Mouse (Mus musculus) limb, embryonic 13.5 days (tissue): ENCODE measurements at regions not wholly inside any gene's neighbourhood (a gene's known extent, or its start where the extent isn't known, plus 50 kb on each side); places are given as distances from the start of the nearest gene placed in this dataset.

Experiments used
- ATAC-seq: fragments of 200-750 bp; cut with Nextera tagmentation; 2 replicates; pipeline ENCODE4 v1.8.0; 2017; ENCODE audit warnings: low read depth, moderate number of reproducible peaks, moderate TSS enrichment; ENCODE audit not compliant: low FRiP score
- H3K27ac ChIP-seq: fragments of 300-500 bp; sonication (generic); 2 replicates; pipeline ENCODE4 v1.5.1; 2015; ENCODE audit warnings: inconsistent platforms, mild to moderate bottlenecking, moderate library complexity
- H3K27me3 ChIP-seq: fragments of 300-500 bp; sonication (generic); 2 replicates; pipeline ENCODE4 v1.6.1; 2015; ENCODE audit warnings: mild to moderate bottlenecking, inconsistent platforms
- H3K36me3 ChIP-seq: fragments of 300-500 bp; sonication (generic); 2 replicates; pipeline ENCODE4 v1.6.1; 2015; ENCODE audit warnings: inconsistent platforms, mild to moderate bottlenecking, moderate library complexity
- H3K4me1 ChIP-seq: fragments of 300-500 bp; sonication (generic); 2 replicates; pipeline ENCODE4 v1.6.1; 2015; ENCODE audit warnings: inconsistent platforms
- H3K4me2 ChIP-seq: fragments of 300-500 bp; sonication (generic); replicated peaks from 2 replicates; pipeline ENCODE4 v1.6.1; 2015; ENCODE audit warnings: inconsistent platforms, mild to moderate bottlenecking, moderate library complexity
- H3K4me3 ChIP-seq: fragments of 300-500 bp; sonication (generic); 2 replicates; pipeline ENCODE4 v1.5.1; 2015; ENCODE audit warnings: moderate library complexity, mild to moderate bottlenecking, inconsistent platforms
- H3K9ac ChIP-seq: fragments of 300-500 bp; sonication (generic); 2 replicates; pipeline ENCODE4 v1.6.1; 2015; ENCODE audit warnings: mild to moderate bottlenecking, inconsistent platforms
- H3K9me3 ChIP-seq: fragments of 300-500 bp; sonication (generic); 2 replicates; pipeline ENCODE4 v1.6.1; 2016; ENCODE audit warnings: inconsistent platforms
- WGBS: fragments of 180-500 bp; shearing (Covaris S2); methylation state at CpG from one replicate; pipeline ENCODE4 v1.1.7; 2015; 5-methylcytosine and 5-hydroxymethylcytosine counted together

DNA sequence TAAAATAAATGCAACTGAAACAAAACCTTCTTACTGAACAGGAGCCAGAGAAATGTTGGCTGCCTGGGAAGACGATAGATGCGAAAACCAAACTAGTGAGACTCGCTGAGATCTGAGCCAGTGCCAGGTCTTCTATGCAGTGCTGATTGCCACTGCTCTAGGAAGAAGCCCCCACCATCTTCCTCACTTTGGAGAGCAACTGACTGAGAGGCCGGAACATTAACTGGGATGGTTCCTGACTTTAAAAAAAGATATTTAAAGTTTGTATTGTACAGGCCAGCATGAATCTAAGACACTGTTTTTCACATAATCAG lies 585.9 kb upstream of the Clint1 start:
- Histone ChIP-seq H3K4me2 (no peak overlapping the region), H3K4me1 (peaks cover 35% of the 10 kb centered on the region), H3K27me3 (no peaks in the 10 kb centered on the region), H3K9ac (no peak overlapping the region), H3K36me3 (no peaks in the 10 kb centered on the region), H3K27ac (peak overlapping the region; percentile 48; the same call in 1 of the 2 replicates), H3K4me3 (no peak overlapping the region), H3K9me3 (no peaks in the 10 kb centered on the region)
- peak; percentile 73 for ATAC-seq
- 49% methylated on average over 4 of the region's 4 CpGs for WGBS

DNA sequence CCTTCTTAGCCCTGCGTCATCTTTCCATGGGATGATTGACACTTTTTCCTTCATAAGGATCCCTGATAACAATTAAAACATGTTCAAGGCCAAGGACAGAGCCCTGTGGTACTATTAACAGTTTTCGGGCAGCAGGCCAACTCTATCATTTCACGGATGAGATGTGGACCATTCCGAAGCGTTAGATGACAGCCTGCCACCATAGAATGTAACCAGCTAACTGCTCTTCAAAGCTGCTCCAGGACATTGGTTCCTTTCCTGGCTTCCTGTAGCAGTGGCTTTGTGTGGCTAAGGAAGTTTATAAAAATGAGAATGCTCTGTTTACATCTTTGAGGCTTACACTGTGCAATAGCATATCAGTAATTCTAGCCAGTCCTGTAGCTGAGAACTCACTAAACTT lies 582.6 kb upstream of the Clint1 start:
- no peak for ATAC-seq
- Histone ChIP-seq H3K4me3 (no peak overlapping the region), H3K9me3 (no peaks in the 10 kb centered on the region), H3K4me2 (no peak overlapping the region), H3K4me1 (peaks cover 23% of the 10 kb centered on the region), H3K27ac (no peak overlapping the region), H3K9ac (no peak overlapping the region), H3K36me3 (no peaks in the 10 kb centered on the region), H3K27me3 (no peaks in the 10 kb centered on the region)
- 83% methylated on average over 5 of the region's 5 CpGs for WGBS

GRCm38 (mm10) chr11:45271206-45271605 lies 580.6 kb upstream of the Clint1 start:
- no peak for ATAC-seq
- H3K4me2 ChIP-seq, result no peak overlapping the region
- 56% methylated on average over 3 of the region's 3 CpGs for WGBS
- no peak overlapping the region for H3K9ac ChIP-seq
- H3K36me3 ChIP-seq, result no peaks in the 10 kb centered on the region
- H3K4me1 ChIP-seq, result peaks cover 28% of the 10 kb centered on the region
- no peaks in the 10 kb centered on the region for H3K9me3 ChIP-seq
- no peak overlapping the region for H3K27ac ChIP-seq
- H3K4me3 ChIP-seq, result no peak overlapping the region
- no peaks in the 10 kb centered on the region for H3K27me3 ChIP-seq

GRCm38 (mm10) chr11:45274446-45275119 lies 577.3 kb upstream of the Clint1 start:
- no peak overlapping the region for H3K4me3 ChIP-seq
- peak overlapping the region; percentile 74; the same call in 1 of the 2 replicates for H3K27ac ChIP-seq
- no peaks in the 10 kb centered on the region for H3K9me3 ChIP-seq
- 67% methylated on average over 10 of the region's 10 CpGs for WGBS
- no peaks in the 10 kb centered on the region for H3K36me3 ChIP-seq
- H3K9ac ChIP-seq, result no peak overlapping the region
- H3K4me1 ChIP-seq, result peaks cover 24% of the 10 kb centered on the region
- no peaks in the 10 kb centered on the region for H3K27me3 ChIP-seq
- no peak overlapping the region for H3K4me2 ChIP-seq
- peak; percentile 80 for ATAC-seq

GRCm38 (mm10) chr11:45275170-45275569 lies 576.7 kb upstream of the Clint1 start:
- Histone ChIP-seq H3K4me1 (peaks cover 24% of the 10 kb centered on the region), H3K27me3 (no peaks in the 10 kb centered on the region), H3K4me2 (no peak overlapping the region), H3K9me3 (no peaks in the 10 kb centered on the region), H3K9ac (no peak overlapping the region), H3K4me3 (no peak overlapping the region), H3K27ac (0 out of 2 replicates have a peak overlapping the region, but pooled peaks have one; percentile 74), H3K36me3 (no peaks in the 10 kb centered on the region)
- peak; percentile 67 for ATAC-seq
- 22% methylated on average over 3 of the region's 3 CpGs for WGBS

DNA sequence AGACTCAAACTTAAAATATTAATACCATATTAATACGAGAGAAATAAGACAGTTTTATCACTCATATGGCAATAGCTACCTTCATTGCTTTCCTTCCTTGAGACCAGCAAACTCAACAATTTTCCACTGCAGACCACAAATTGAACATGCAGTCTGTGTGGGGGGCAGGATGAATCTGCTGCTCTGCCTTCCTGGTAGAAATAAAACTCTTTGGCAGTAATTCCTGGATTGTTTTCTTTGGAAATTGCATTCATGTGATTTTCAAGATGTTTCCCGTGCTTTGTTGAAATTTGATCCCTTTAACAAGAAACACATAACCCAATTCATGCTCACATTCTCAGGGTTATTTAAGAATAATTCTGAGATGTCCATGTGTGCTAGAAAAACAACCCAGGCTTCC lies 555.1 kb upstream of the Clint1 start:
- Histone ChIP-seq H3K27ac (peak overlapping the region; percentile 39; the same call in 1 of the 2 replicates), H3K9ac (no peak overlapping the region), H3K4me3 (no peak overlapping the region), H3K27me3 (no peaks in the 10 kb centered on the region), H3K4me2 (no peak overlapping the region), H3K36me3 (no peaks in the 10 kb centered on the region), H3K9me3 (no peaks in the 10 kb centered on the region), H3K4me1 (peaks cover 15% of the 10 kb centered on the region)
- peak; percentile 24; the same call in 1 of the 2 replicates for ATAC-seq
- 36% methylated on average over 2 of the region's 2 CpGs for WGBS

DNA sequence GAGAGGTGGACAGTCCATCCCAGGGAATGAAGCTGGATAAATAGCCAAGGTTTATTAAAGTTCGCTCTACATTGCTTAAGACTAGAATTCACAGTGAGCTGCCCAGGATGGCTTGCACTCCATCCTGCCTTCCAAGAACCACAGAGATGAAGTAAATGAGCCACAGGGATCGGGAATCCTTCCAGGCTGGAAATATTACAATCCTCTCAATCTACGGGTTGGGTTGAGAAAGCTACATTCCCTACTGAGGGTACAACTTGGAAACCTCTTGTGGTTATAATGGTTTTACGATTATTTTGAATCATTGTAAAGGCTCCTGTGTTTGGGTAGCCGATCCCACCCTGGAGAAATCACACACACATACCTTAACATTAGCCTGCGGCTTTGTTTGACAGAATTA lies 539.9 kb upstream of the Clint1 start:
- peaks cover 12% of the 10 kb centered on the region; the same call in 1 of the 2 replicates for H3K4me1 ChIP-seq
- no peaks in the 10 kb centered on the region for H3K36me3 ChIP-seq
- no peak overlapping the region for H3K4me3 ChIP-seq
- H3K4me2 ChIP-seq, result no peak overlapping the region
- H3K9me3 ChIP-seq, result no peaks in the 10 kb centered on the region
- 0 out of 2 replicates have a peak, but pooled peaks cover 3% of the 10 kb centered on the region for H3K27me3 ChIP-seq
- 71% methylated on average over 6 of the region's 6 CpGs for WGBS
- H3K9ac ChIP-seq, result no peak overlapping the region
- no peak overlapping the region for H3K27ac ChIP-seq
- no peak for ATAC-seq

GRCm38 (mm10) chr11:45323766-45324165 lies 528.1 kb upstream of the Clint1 start:
- ATAC-seq, result no peak
- no peaks in the 10 kb centered on the region for H3K27me3 ChIP-seq
- no peak overlapping the region for H3K4me2 ChIP-seq
- no peak overlapping the region for H3K4me3 ChIP-seq
- no peak overlapping the region for H3K27ac ChIP-seq
- H3K9me3 ChIP-seq, result no peaks in the 10 kb centered on the region
- no peaks in the 10 kb centered on the region for H3K36me3 ChIP-seq
- H3K9ac ChIP-seq, result no peak overlapping the region
- 75% methylated on average over 5 of the region's 5 CpGs for WGBS
- H3K4me1 ChIP-seq, result peaks cover 4% of the 10 kb centered on the region; the same call in 1 of the 2 replicates

DNA sequence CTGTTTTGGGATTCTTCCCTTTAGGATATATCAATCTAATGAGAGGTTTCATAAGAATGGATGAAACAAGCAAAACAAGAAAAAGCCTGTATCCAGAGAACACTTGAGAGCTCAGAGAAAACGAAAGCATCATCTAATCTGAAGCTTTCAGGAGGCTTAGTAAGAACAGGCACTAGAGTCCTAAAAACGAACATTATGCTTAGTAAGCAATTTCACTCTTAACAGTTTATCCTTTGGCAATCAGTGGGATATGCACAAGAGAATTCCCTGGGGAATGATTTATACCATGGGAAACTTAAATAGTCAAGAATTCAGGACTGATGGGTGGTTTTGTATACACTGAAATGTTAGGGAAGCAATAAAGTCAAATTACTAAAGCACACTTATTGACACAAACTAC lies 521.5 kb upstream of the Clint1 start:
- H3K9ac ChIP-seq, result no peak overlapping the region

GRCm38 (mm10) chr11:45333756-45334155 lies 518.1 kb upstream of the Clint1 start:
- Histone ChIP-seq H3K9me3 (no peaks in the 10 kb centered on the region), H3K4me3 (no peak overlapping the region), H3K27ac (no peak overlapping the region), H3K4me2 (no peak overlapping the region), H3K4me1 (no peaks in the 10 kb centered on the region), H3K27me3 (no peaks in the 10 kb centered on the region), H3K9ac (no peak overlapping the region), H3K36me3 (no peaks in the 10 kb centered on the region)
- whole genome bisulfite sequencing, result 81% methylated on average over 3 of the region's 3 CpGs
- ATAC-seq, result no peak

More for the DNA sequence above, 521.5 kb upstream of the Clint1 start:
- no peaks in the 10 kb centered on the region for H3K4me1 ChIP-seq
- ATAC-seq, result no peak
- H3K9me3 ChIP-seq, result no peaks in the 10 kb centered on the region
- 80% methylated on average over 2 of the region's 2 CpGs for WGBS
- H3K4me3 ChIP-seq, result no peak overlapping the region
- no peak overlapping the region for H3K4me2 ChIP-seq
- no peaks in the 10 kb centered on the region for H3K36me3 ChIP-seq
- no peak overlapping the region for H3K27ac ChIP-seq
- no peaks in the 10 kb centered on the region for H3K27me3 ChIP-seq

DNA sequence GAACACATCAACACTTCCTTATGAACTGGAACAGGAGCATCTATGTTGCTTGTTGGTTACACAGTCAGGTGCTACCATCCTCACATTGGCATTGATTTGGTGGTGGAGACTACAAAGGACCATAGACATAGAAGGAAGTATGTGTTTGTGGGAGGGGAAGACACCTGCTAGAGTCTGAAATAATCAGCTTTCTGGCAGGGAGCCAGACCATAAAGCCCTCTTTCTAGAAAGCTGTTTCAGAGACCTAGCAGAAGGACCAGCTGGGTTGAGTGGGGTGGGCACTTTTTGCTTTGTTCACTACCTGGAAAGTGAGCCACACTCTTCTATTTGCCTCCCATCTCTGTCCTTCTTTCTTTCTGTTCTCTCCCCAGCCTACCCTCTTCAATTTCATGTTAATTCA lies 502.5 kb upstream of the Clint1 start:
- no peak overlapping the region for H3K27ac ChIP-seq
- H3K27me3 ChIP-seq, result no peaks in the 10 kb centered on the region
- no peak overlapping the region for H3K4me3 ChIP-seq
- H3K4me2 ChIP-seq, result no peak overlapping the region
- no peaks in the 10 kb centered on the region for H3K4me1 ChIP-seq
- no peaks in the 10 kb centered on the region for H3K36me3 ChIP-seq
- no peaks in the 10 kb centered on the region for H3K9me3 ChIP-seq
- no peak for ATAC-seq
- no peak overlapping the region for H3K9ac ChIP-seq

- H3K9me3 ChIP-seq, result no peaks in the 10 kb centered on the region
- ATAC-seq, result no peak
- no peak overlapping the region for H3K27ac ChIP-seq
- 80% methylated on average over 3 of the region's 3 CpGs for WGBS
- H3K36me3 ChIP-seq, result no peaks in the 10 kb centered on the region
- H3K27me3 ChIP-seq, result no peaks in the 10 kb centered on the region
- no peaks in the 10 kb centered on the region for H3K4me1 ChIP-seq
- no peak overlapping the region for H3K9ac ChIP-seq
- no peak overlapping the region for H3K4me3 ChIP-seq
- H3K4me2 ChIP-seq, result no peak overlapping the region
Measured at GRCm38 (mm10) chr11:45365343-45365742, 486.5 kb upstream of the Clint1 start.
